Mouse (Mus musculus): ENCODE results near the gene Ttc39d.
A peak's percentile ranks its signal among the peaks of the same experiment; 100 is the strongest.
"Not testable (repeated sequence)": the region's sequence is repeated elsewhere in the genome, so short reads cannot be mapped to it uniquely, and the experiment has no call there.

Ttc39d gene

GRCm38 (mm10) chr17:80199160-80199778, 8.0 kb upstream of the Ttc39d start:
- DNase-seq (ENCODE audit: low spot score) = peak; percentile 10

- no peak for DNase-seq (ENCODE audit: low spot score)
Measured at GRCm38 (mm10) chr17:80205657-80206056, 1.6 kb upstream of the Ttc39d start.

- DNase-seq (ENCODE audit: low spot score) = peak; percentile 31
Measured at GRCm38 (mm10) chr17:80206301-80206670, 974 bp upstream of the Ttc39d start.

GRCm38 (mm10) chr17:80213998-80214397, 6.7 kb downstream of the Ttc39d start:
- not testable (repeated sequence) for DNase-seq (ENCODE audit: low spot score)

GRCm38 (mm10) chr17:80220131-80220530, 12.9 kb downstream of the Ttc39d start:
- DNase-seq (ENCODE audit: low spot score) = no peak

GRCm38 (mm10) chr17:80221202-80221601, 13.9 kb downstream of the Ttc39d start:
- no peak for DNase-seq (ENCODE audit: low spot score)

GRCm38 (mm10) chr17:80221890-80222628, 14.8 kb downstream of the Ttc39d start:
- no peak for DNase-seq (ENCODE audit: low spot score)

GRCm38 (mm10) chr17:80223829-80224228, 16.6 kb downstream of the Ttc39d start:
- DNase-seq (ENCODE audit: low spot score) = no peak

GRCm38 (mm10) chr17:80224326-80225116, 17.3 kb downstream of the Ttc39d start, which contains the start of gene Gemin6:
Gene Gemin6, plus strand, starts transcription at chr17:80224441.
- DNase-seq (ENCODE audit: low spot score) = peak; percentile 96

GRCm38 (mm10) chr17:80225142-80225541, 17.9 kb downstream of the Ttc39d start:
- DNase-seq (ENCODE audit: low spot score) = peak; percentile 15

- DNase-seq (ENCODE audit: low spot score) = no peak
Measured at GRCm38 (mm10) chr17:80229396-80229795, 22.1 kb downstream of the Ttc39d start.

GRCm38 (mm10) chr17:80233844-80234243, 26.6 kb downstream of the Ttc39d start:
- DNase-seq (ENCODE audit: low spot score) = no peak

GRCm38 (mm10) chr17:80234376-80234775, 27.1 kb downstream of the Ttc39d start:
- DNase-seq (ENCODE audit: low spot score) = no peak

GRCm38 (mm10) chr17:80235477-80235876, 28.2 kb downstream of the Ttc39d start:
- no peak for DNase-seq (ENCODE audit: low spot score)

GRCm38 (mm10) chr17:80236805-80237204, 29.5 kb downstream of the Ttc39d start:
- DNase-seq (ENCODE audit: low spot score) = no peak

GRCm38 (mm10) chr17:80237475-80237874, 30.2 kb downstream of the Ttc39d start:
- no peak for DNase-seq (ENCODE audit: low spot score)

- DNase-seq (ENCODE audit: low spot score) = no peak
Measured at GRCm38 (mm10) chr17:80241594-80241993, 34.3 kb downstream of the Ttc39d start.

- peak; percentile 76 for DNase-seq (ENCODE audit: low spot score)
Measured at GRCm38 (mm10) chr17:80243116-80243515, 35.9 kb downstream of the Ttc39d start.

- DNase-seq (ENCODE audit: low spot score) = no peak
Measured at GRCm38 (mm10) chr17:80252757-80253525, 45.7 kb downstream of the Ttc39d start.

GRCm38 (mm10) chr17:80254421-80254820, 47.2 kb downstream of the Ttc39d start:
- no peak for DNase-seq (ENCODE audit: low spot score)

GRCm38 (mm10) chr17:80255208-80255607, 47.9 kb downstream of the Ttc39d start:
- peak; percentile 72 for DNase-seq (ENCODE audit: low spot score)

GRCm38 (mm10) chr17:80267065-80267464, 59.8 kb downstream of the Ttc39d start:
- no peak for DNase-seq (ENCODE audit: low spot score)

All from embryo, embryonic 10 days (tissue).